Mouse (Mus musculus) midbrain, embryonic 16.5 days (tissue): ENCODE results near the gene Tspan9. TPM values are rescaled to one million over a fixed set of nuclear protein-coding genes. Genes with fewer than 3 reads are reported as not detected.

Experiments
- ATAC-seq: fragments of 200-750 bp; cut with Nextera tagmentation; 2 replicates; pipeline ENCODE4 v1.8.0; 2017; ENCODE audit warnings: moderate TSS enrichment
- H3K27ac ChIP-seq: fragments of 300-500 bp; sonication (generic); 2 replicates; pipeline ENCODE4 v1.5.1; 2014; ENCODE audit warnings: mild to moderate bottlenecking, low read length, mixed read lengths
- H3K27me3 ChIP-seq: fragments of 300-500 bp; sonication (generic); 2 replicates; pipeline ENCODE4 v1.6.1; 2014; ENCODE audit warnings: low read depth, low read length, mixed read lengths; ENCODE audit not compliant: control insufficient read depth, insufficient read depth
- H3K36me3 ChIP-seq: fragments of 300-500 bp; sonication (generic); 2 replicates; pipeline ENCODE4 v1.6.1; 2014; ENCODE audit warnings: mild to moderate bottlenecking, low read length, moderate library complexity, mixed read lengths; ENCODE audit not compliant: control insufficient read depth, insufficient read depth
- H3K4me1 ChIP-seq: fragments of 300-500 bp; sonication (generic); 2 replicates; pipeline ENCODE4 v1.6.1; 2014; ENCODE audit warnings: mild to moderate bottlenecking, low read length, mixed read lengths; ENCODE audit not compliant: control insufficient read depth, insufficient read depth
- H3K4me2 ChIP-seq: fragments of 300-500 bp; sonication (generic); 2 replicates; pipeline ENCODE4 v1.6.1; 2014; ENCODE audit warnings: mild to moderate bottlenecking, low read length, mixed read lengths
- H3K4me3 ChIP-seq: fragments of 300-500 bp; sonication (generic); 2 replicates; pipeline ENCODE4 v1.5.1; 2014; ENCODE audit warnings: low read depth, mild to moderate bottlenecking, low read length, moderate library complexity, mixed read lengths
- H3K9ac ChIP-seq: fragments of 300-500 bp; sonication (generic); 2 replicates; pipeline ENCODE4 v1.6.1; 2014; ENCODE audit warnings: low read depth, low read length, mixed read lengths
- H3K9me3 ChIP-seq: fragments of 300-500 bp; sonication (generic); replicated peaks from 2 replicates; pipeline ENCODE4 v1.6.1; 2014; ENCODE audit warnings: mild to moderate bottlenecking, low read length, mixed read lengths; ENCODE audit not compliant: control insufficient read depth, poor library complexity, severe bottlenecking
- WGBS: fragments of 180-500 bp; shearing (Covaris S2); extraction: QIAGEN DNeasy Blood & Tissue Kit; methylation state at CpG from one replicate; pipeline ENCODE4 v1.1.7; 2014; 5-methylcytosine and 5-hydroxymethylcytosine counted together
- polyA plus RNA-seq: library from polyadenylated mRNA; unstranded; fragments of >200 nt; fragmentation: Nextera tagmentation; extraction: Ambion mirVana; gene quantifications from 2 replicates; pipeline ENCODE4 v1.2.1, GENCODE M21; 2015

Tspan9 gene
- polyA plus RNA-seq, 1 experiment from 2014 or later = 46.3 TPM

- H3K27me3 ChIP-seq = no peaks in the 10 kb centered on the region
- no peak overlapping the region for H3K4me2 ChIP-seq
- H3K36me3 ChIP-seq = no peaks in the 10 kb centered on the region
- H3K4me1 ChIP-seq = no peaks in the 10 kb centered on the region; the same call in 1 of the 2 replicates
- ATAC-seq = no peak
- H3K9ac ChIP-seq = no peak overlapping the region
- H3K4me3 ChIP-seq = no peak overlapping the region
- H3K9me3 ChIP-seq = no peaks in the 10 kb centered on the region
- H3K27ac ChIP-seq = no peak overlapping the region
- WGBS = 90% methylated on average over 21 of the region's 21 CpGs
Observed at GRCm38 (mm10) chr6:128076104-128077020, 67.0 kb downstream of the Tspan9 start.

GRCm38 (mm10) chr6:128075453-128076003, 67.9 kb downstream of the Tspan9 start:
- H3K36me3 ChIP-seq = no peaks in the 10 kb centered on the region
- no peak overlapping the region for H3K27ac ChIP-seq
- no peak for ATAC-seq
- no peaks in the 10 kb centered on the region for H3K27me3 ChIP-seq
- H3K4me3 ChIP-seq = no peak overlapping the region
- H3K9me3 ChIP-seq = no peaks in the 10 kb centered on the region
- H3K4me2 ChIP-seq = no peak overlapping the region
- WGBS = 76% methylated on average over 5 of the region's 5 CpGs
- peaks cover 4% of the 10 kb centered on the region for H3K4me1 ChIP-seq
- H3K9ac ChIP-seq = no peak overlapping the region

- 47% methylated on average over 12 of the region's 12 CpGs for WGBS
- no peak overlapping the region for H3K4me3 ChIP-seq
- H3K9ac ChIP-seq = no peak overlapping the region; the same call in 1 of the 2 replicates
- H3K27ac ChIP-seq = peak overlapping the region; percentile 34
- ATAC-seq = peak; percentile 33; the same call in 1 of the 2 replicates
- no peaks in the 10 kb centered on the region for H3K9me3 ChIP-seq
- no peaks in the 10 kb centered on the region for H3K27me3 ChIP-seq
- peaks cover 16% of the 10 kb centered on the region for H3K4me1 ChIP-seq
- H3K36me3 ChIP-seq = no peaks in the 10 kb centered on the region
- H3K4me2 ChIP-seq = no peak overlapping the region
Observed at GRCm38 (mm10) chr6:128070921-128071558, 72.4 kb downstream of the Tspan9 start.

- Histone ChIP-seq H3K9me3 (no peaks in the 10 kb centered on the region), H3K4me3 (no peak overlapping the region), H3K36me3 (no peaks in the 10 kb centered on the region), H3K27ac (peak overlapping the region; percentile 51), H3K4me1 (peaks cover 22% of the 10 kb centered on the region), H3K4me2 (no peak overlapping the region), H3K9ac (no peak overlapping the region; the same call in 1 of the 2 replicates), H3K27me3 (no peaks in the 10 kb centered on the region)
- 58% methylated on average over 19 of the region's 19 CpGs for WGBS
- peak; percentile 44 for ATAC-seq
Observed at GRCm38 (mm10) chr6:128070072-128070872, 73.1 kb downstream of the Tspan9 start.

GRCm38 (mm10) chr6:128068144-128068543, 75.2 kb downstream of the Tspan9 start:
- 93% methylated on average over 8 of the region's 8 CpGs for WGBS
- H3K36me3 ChIP-seq = no peaks in the 10 kb centered on the region
- no peak overlapping the region for H3K4me2 ChIP-seq
- ATAC-seq = no peak
- no peak overlapping the region for H3K27ac ChIP-seq
- no peak overlapping the region for H3K4me3 ChIP-seq
- H3K27me3 ChIP-seq = no peaks in the 10 kb centered on the region
- H3K9me3 ChIP-seq = no peaks in the 10 kb centered on the region
- peaks cover 22% of the 10 kb centered on the region for H3K4me1 ChIP-seq
- H3K9ac ChIP-seq = no peak overlapping the region

GRCm38 (mm10) chr6:128065982-128066381, 77.4 kb downstream of the Tspan9 start:
- H3K9me3 ChIP-seq = no peaks in the 10 kb centered on the region
- H3K9ac ChIP-seq = no peak overlapping the region
- H3K27me3 ChIP-seq = no peaks in the 10 kb centered on the region
- no peak for ATAC-seq
- H3K4me3 ChIP-seq = no peak overlapping the region
- peaks cover 22% of the 10 kb centered on the region for H3K4me1 ChIP-seq
- no peaks in the 10 kb centered on the region for H3K36me3 ChIP-seq
- no peak overlapping the region; the same call in 1 of the 2 replicates for H3K27ac ChIP-seq
- 21% methylated on average over 7 of the region's 7 CpGs for WGBS
- H3K4me2 ChIP-seq = no peak overlapping the region

- Histone ChIP-seq H3K9me3 (no peaks in the 10 kb centered on the region), H3K4me1 (peaks cover 16% of the 10 kb centered on the region), H3K4me2 (no peak overlapping the region), H3K27ac (no peak overlapping the region), H3K27me3 (no peaks in the 10 kb centered on the region), H3K36me3 (no peaks in the 10 kb centered on the region), H3K9ac (no peak overlapping the region), H3K4me3 (no peak overlapping the region)
- 90% methylated on average over 1 of the region's 1 CpGs for WGBS
- no peak for ATAC-seq
Observed at GRCm38 (mm10) chr6:128063501-128063900, 79.9 kb downstream of the Tspan9 start.

- Histone ChIP-seq H3K27me3 (no peaks in the 10 kb centered on the region), H3K27ac (no peak overlapping the region), H3K9ac (no peak overlapping the region), H3K4me3 (no peak overlapping the region), H3K4me2 (no peak overlapping the region), H3K4me1 (peaks cover 24% of the 10 kb centered on the region), H3K36me3 (no peaks in the 10 kb centered on the region), H3K9me3 (no peaks in the 10 kb centered on the region)
- WGBS = 95% methylated on average over 6 of the region's 6 CpGs
- no peak for ATAC-seq
Observed at GRCm38 (mm10) chr6:128062784-128063183, 80.6 kb downstream of the Tspan9 start.
